Mouse (Mus musculus) ES-Bruce4 (cell line): ENCODE results near the gene AI837181.

ENCODE experiments used
- CTCF ChIP-seq: IDR thresholded peaks from one replicate; pipeline ENCODE4 v1.8.1; 2011; ENCODE audit warnings: low read depth, low read length
- POLR2A ChIP-seq: IDR thresholded peaks from one replicate; pipeline ENCODE4 v1.8.1; 2011; ENCODE audit warnings: low read length; ENCODE audit not compliant: insufficient read depth

- TF ChIP-seq CTCF = no peak
- no peak for TF ChIP-seq POLR2A
These were observed 707 bp upstream of the AI837181 start for GRCm38 (mm10) chr19:5424092-5424781.
